Mouse (Mus musculus) liver, postnatal 0 days (tissue): Measurements from ENCODE around the gene Phactr2.

Experiments used
- CTCF ChIP-seq: sonication (generic); IDR thresholded peaks from 2 replicates; pipeline ENCODE4 v1.5.1; 2016; ENCODE audit warnings: antibody characterized with exemption, low read depth
- EP300 ChIP-seq: IDR thresholded peaks from 2 replicates; pipeline ENCODE4 v1.6.1; 2016; ENCODE audit warnings: antibody characterized with exemption, low read depth, mild to moderate bottlenecking

DNA sequence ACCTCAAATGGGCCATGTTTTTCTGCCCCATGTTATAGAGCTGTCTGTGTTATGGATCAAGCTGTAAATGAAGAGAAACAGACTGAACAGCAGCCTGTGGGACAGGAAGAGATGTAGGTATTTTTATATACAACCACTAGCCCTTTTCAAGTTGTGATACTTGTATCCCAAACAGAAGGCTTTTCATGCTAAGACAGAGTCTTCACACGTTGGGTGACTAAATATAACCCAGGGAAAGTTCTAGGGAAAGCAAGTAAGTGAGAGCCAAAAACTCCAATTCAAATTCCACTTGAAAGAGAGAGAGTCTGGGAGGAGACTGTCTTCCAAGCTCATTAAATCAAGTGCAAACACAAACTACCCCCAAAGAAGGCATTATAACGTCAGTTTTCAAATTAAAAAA is 223.9 kb downstream of the Phactr2 start:
- TF ChIP-seq EP300 (no peak), CTCF (no peak)
